Mouse (Mus musculus) G1E-ER4 (cell line): Measurements from ENCODE around the gene Olfr135. TPM values are rescaled to one million over a fixed set of nuclear protein-coding genes. Genes with fewer than 3 reads are reported as not detected.

Experiments
- GATA1 ChIP-seq: IDR thresholded peaks from one replicate; pipeline ENCODE4 v1.8.0; 2012; ENCODE audit warnings: low read length, inconsistent platforms
- polyA plus RNA-seq: library from polyadenylated mRNA; stranded (reverse); fragments of >175 nt; gene quantifications from 2 replicates; pipeline ENCODE4 v1.2.3, GENCODE M21; 2012

The Olfr135 gene
- not detected in 2 replicates for polyA plus RNA-seq

GRCm38 (mm10) chr17:38204035-38204434 lies at the start of gene Olfr135:
TSS of gene Olfr135 (plus strand) at chr17:38204335.
- TF ChIP-seq GATA1, result no peak

GRCm38 (mm10) chr17:38171088-38171487 lies 33.0 kb upstream of the Olfr135 start, which contains the start of gene Olfr134:
TSS of gene Olfr134 (plus strand) at chr17:38171388.
- TF ChIP-seq GATA1, result no peak

Other genes starting within 250 kb of the Olfr135 start
- not detected in 2 replicates for gene Olfr129, start 144.3 kb upstream of the Olfr135 start, polyA plus RNA-seq
- not detected in 2 replicates for gene Olfr130, start 140.4 kb upstream of the Olfr135 start, polyA plus RNA-seq
- gene Olfr131, start 115.6 kb upstream of the Olfr135 start, polyA plus RNA-seq, result not detected in 2 replicates
- not detected in 2 replicates for gene Olfr132, start 69.8 kb upstream of the Olfr135 start, polyA plus RNA-seq
- not detected in 2 replicates for gene Olfr133, start 59.1 kb upstream of the Olfr135 start, polyA plus RNA-seq
- gene Olfr134, start 32.9 kb upstream of the Olfr135 start, polyA plus RNA-seq, result not detected in 2 replicates
- not detected in 2 replicates for gene Olfr138, start 56.7 kb downstream of the Olfr135 start, polyA plus RNA-seq
- not detected in 2 replicates for gene Olfr137, start 103.2 kb downstream of the Olfr135 start, polyA plus RNA-seq
- gene Olfr136, start 125.5 kb downstream of the Olfr135 start, polyA plus RNA-seq, result not detected in 2 replicates
- gene Esp36, start 215.8 kb downstream of the Olfr135 start, polyA plus RNA-seq, result not detected in 2 replicates